Mouse (Mus musculus): Measurements from ENCODE around the gene Tmco1.

GRCm38 (mm10) chr1:167362819-167363218 is 54.6 kb downstream of the Tmco1 start:
- TF ChIP-seq CTCF (IDR thresholded peaks at IDR 0.05; ENCODE audit: low read depth, low read length) (no peak), POLR2A (IDR thresholded peaks at IDR 0.05; ENCODE audit: insufficient read depth, low read length) (no peak), EP300 (IDR thresholded peaks at IDR 0.05; ENCODE audit: insufficient read depth, low read depth, low read length) (no peak)

Measured in ES-Bruce4 (cell line).